20 mouse cellular contexts compared by ENCODE assay signal in genomic region chr19:10066189-10066500, GRCm38 (mm10). TPM values are rescaled to one million over a fixed set of nuclear protein-coding genes. Genes with fewer than 3 reads are reported as not detected.
DNase-seq lines count a peak whose midpoint lies in the region; ATAC-seq and TF ChIP-seq lines count a peak whose summit lies in the region.
"Had no signal": no experiment of that assay in that cellular context is flagged by ENCODE, and none has a peak within 500 bp of the region (broad histone marks: within the 10 kb centered on the region; RNA-seq: fewer than 3 reads in every experiment).

No protein-coding gene starts in this region.

- H3K36me3 ChIP-seq in heart, embryonic 10.5 days, result peaks cover 99% of the 10 kb centered on the region
- peaks cover 100% of the 10 kb centered on the region for H3K36me3 ChIP-seq in G1E (replicated peaks)
- peaks cover 56% of the 10 kb centered on the region for H3K36me3 ChIP-seq in liver, embryonic 11.5 days (ENCODE audit: control insufficient read depth, insufficient read depth, low read length)
- peaks cover 28% of the 10 kb centered on the region for H3K36me3 ChIP-seq in liver, postnatal 0 days (replicated peaks; ENCODE audit: insufficient read depth, low read length)
- peaks cover 72% of the 10 kb centered on the region for H3K36me3 ChIP-seq in midbrain, embryonic 11.5 days (ENCODE audit: control insufficient read depth, insufficient read depth, low read length)
- peaks cover 94% of the 10 kb centered on the region for H3K36me3 ChIP-seq in forebrain, embryonic 15.5 days

- H3K27ac ChIP-seq in heart, embryonic 10.5 days, result no peak overlapping the region
- H3K27ac ChIP-seq in liver, embryonic 11.5 days (ENCODE audit: low read depth, low read length), result 0 out of 2 replicates have a peak overlapping the region, but pooled peaks have one; percentile 34
- H3K27ac ChIP-seq in liver, postnatal 0 days (ENCODE audit: low read depth), result peak overlapping the region; percentile 12; the same call in 1 of the 2 replicates
- H3K27ac ChIP-seq in midbrain, embryonic 11.5 days (ENCODE audit: low read depth, low read length), result no peak overlapping the region
- no peak overlapping the region for H3K27ac ChIP-seq in forebrain, embryonic 15.5 days (replicated peaks)
- H3K27ac ChIP-seq: embryonic facial prominence, embryonic 12.5 days; hindbrain, embryonic 12.5 days had no signal

- no peak for ATAC-seq in G1E (ENCODE audit: extremely low read depth, insufficient number of reproducible peaks, low FRiP score, poor library complexity, severe bottlenecking)
- no peak for ATAC-seq in liver, embryonic 11.5 days (replicated peaks; ENCODE audit: low FRiP score)
- ATAC-seq in liver, postnatal 0 days, result no peak
- no peak for ATAC-seq in midbrain, embryonic 11.5 days (ENCODE audit: low FRiP score)
- ATAC-seq in forebrain, embryonic 15.5 days (replicated peaks), result no peak
- ATAC-seq: CD4-positive, CD25-positive, alpha-beta regulatory T cell, adult 4 months; forebrain, embryonic 16.5 days; hindbrain, embryonic 16.5 days had no signal

- no peak for TF ChIP-seq CTCF in G1E (IDR thresholded peaks at IDR 0.05; ENCODE audit: low read depth, low read length)
- no peak for TF ChIP-seq CTCF in liver, postnatal 0 days (IDR thresholded peaks at IDR 0.05; ENCODE audit: low read depth)

- WGBS in heart, embryonic 10.5 days, result 91% methylated on average over 4 of the region's 4 CpGs
- WGBS in liver, embryonic 11.5 days, result 67% methylated on average over 4 of the region's 4 CpGs
- 62% methylated on average over 4 of the region's 4 CpGs for WGBS in liver, postnatal 0 days (ENCODE audit: insufficient replicate concordance)
- 93% methylated on average over 4 of the region's 4 CpGs for WGBS in midbrain, embryonic 11.5 days
- WGBS in forebrain, embryonic 15.5 days, result 91% methylated on average over 4 of the region's 4 CpGs

- no peak overlapping the region for H3K4me2 ChIP-seq in liver, embryonic 11.5 days
- no peak overlapping the region for H3K4me2 ChIP-seq in liver, postnatal 0 days (ENCODE audit: low read depth, low read length)
- H3K4me2 ChIP-seq in midbrain, embryonic 11.5 days, result no peak overlapping the region
- H3K4me2 ChIP-seq in forebrain, embryonic 15.5 days (replicated peaks), result no peak overlapping the region
- H3K4me2 ChIP-seq: embryonic facial prominence, embryonic 12.5 days; hindbrain, embryonic 12.5 days had no signal

- H3K9me3 ChIP-seq in heart, embryonic 10.5 days, result no peaks in the 10 kb centered on the region
- no peaks in the 10 kb centered on the region for H3K9me3 ChIP-seq in G1E (replicated peaks)
- H3K9me3 ChIP-seq in liver, embryonic 11.5 days (ENCODE audit: control insufficient read depth, low read length), result no peaks in the 10 kb centered on the region
- no peaks in the 10 kb centered on the region for H3K9me3 ChIP-seq in liver, postnatal 0 days (ENCODE audit: low read length)
- no peaks in the 10 kb centered on the region for H3K9me3 ChIP-seq in midbrain, embryonic 11.5 days (ENCODE audit: control insufficient read depth, low read length)
- no peaks in the 10 kb centered on the region for H3K9me3 ChIP-seq in forebrain, embryonic 15.5 days
- H3K9me3 ChIP-seq: embryonic facial prominence, embryonic 12.5 days; hindbrain, embryonic 12.5 days had no signal

- DNase-seq in heart, adult 11 months, result peak; percentile 92
- DNase-seq in heart, embryonic 10.5 days (ENCODE audit: low spot score), result no peak
- no peak for DNase-seq in G1E (ENCODE audit: low spot score)
- DNase-seq in liver, embryonic 11.5 days (ENCODE audit: low spot score), result no peak
- no peak for DNase-seq in liver, postnatal 0 days
- no peak for DNase-seq in adrenal gland, postnatal 14 days
- no peak for DNase-seq in midbrain, embryonic 11.5 days (ENCODE audit: low spot score, missing footprints)
- DNase-seq: adrenal gland, postnatal 10 days; B cell, adult 2 months; cerebellum, adult 11-12 months; cerebellum, adult 9-11 months; gastrocnemius, postnatal 14 days; heart, postnatal 10 days; heart, postnatal 4 days had no signal

- H3K4me3 ChIP-seq in heart, embryonic 10.5 days, result no peak overlapping the region
- H3K4me3 ChIP-seq in G1E (ENCODE audit: low read depth, low read length), result peak overlapping the region; percentile 51; the same call in 1 of the 2 replicates
- no peak overlapping the region for H3K4me3 ChIP-seq in liver, embryonic 11.5 days (ENCODE audit: low read depth, low read length)
- no peak overlapping the region for H3K4me3 ChIP-seq in liver, postnatal 0 days (ENCODE audit: low read depth, low read length)
- H3K4me3 ChIP-seq in midbrain, embryonic 11.5 days (ENCODE audit: low read depth, low read length), result no peak overlapping the region
- H3K4me3 ChIP-seq in forebrain, embryonic 15.5 days, result no peak overlapping the region
- H3K4me3 ChIP-seq: embryonic facial prominence, embryonic 12.5 days; hindbrain, embryonic 12.5 days had no signal

- H3K9ac ChIP-seq in liver, embryonic 11.5 days (ENCODE audit: low read depth, low read length), result no peak overlapping the region
- H3K9ac ChIP-seq in liver, postnatal 0 days (replicated peaks), result no peak overlapping the region; the same call in 1 of the 2 replicates
- no peak overlapping the region for H3K9ac ChIP-seq in midbrain, embryonic 11.5 days (ENCODE audit: low read length)
- no peak overlapping the region for H3K9ac ChIP-seq in forebrain, embryonic 15.5 days (replicated peaks)
- H3K9ac ChIP-seq: embryonic facial prominence, embryonic 12.5 days; hindbrain, embryonic 12.5 days had no signal

- TF ChIP-seq EP300 in liver, postnatal 0 days (IDR thresholded peaks at IDR 0.05; ENCODE audit: low read depth), result no peak

- H3K27me3 ChIP-seq in heart, embryonic 10.5 days (ENCODE audit: insufficient read depth, poor library complexity, severe bottlenecking), result no peaks in the 10 kb centered on the region
- H3K27me3 ChIP-seq in G1E (ENCODE audit: insufficient read depth, low read length), result no peaks in the 10 kb centered on the region
- H3K27me3 ChIP-seq in liver, embryonic 11.5 days (replicated peaks; ENCODE audit: control insufficient read depth, insufficient read depth, low read length), result no peaks in the 10 kb centered on the region
- no peaks in the 10 kb centered on the region for H3K27me3 ChIP-seq in liver, postnatal 0 days (ENCODE audit: insufficient read depth, low read length)
- no peaks in the 10 kb centered on the region for H3K27me3 ChIP-seq in midbrain, embryonic 11.5 days (ENCODE audit: control insufficient read depth, insufficient read depth, low read length)
- H3K27me3 ChIP-seq in forebrain, embryonic 15.5 days, result no peaks in the 10 kb centered on the region
- H3K27me3 ChIP-seq: embryonic facial prominence, embryonic 12.5 days; hindbrain, embryonic 12.5 days had no signal

- H3K4me1 ChIP-seq in heart, embryonic 10.5 days, result peaks cover 2% of the 10 kb centered on the region
- H3K4me1 ChIP-seq in G1E (ENCODE audit: insufficient read depth, low read depth, low read length), result peaks cover 94% of the 10 kb centered on the region
- H3K4me1 ChIP-seq in liver, embryonic 11.5 days (replicated peaks; ENCODE audit: control insufficient read depth, insufficient read depth, low read length), result peaks cover 35% of the 10 kb centered on the region
- H3K4me1 ChIP-seq in liver, postnatal 0 days (ENCODE audit: insufficient read depth), result peaks cover 18% of the 10 kb centered on the region
- H3K4me1 ChIP-seq in midbrain, embryonic 11.5 days (ENCODE audit: control insufficient read depth, insufficient read depth, low read length), result no peaks in the 10 kb centered on the region; the same call in 1 of the 2 replicates
- peaks cover 15% of the 10 kb centered on the region for H3K4me1 ChIP-seq in forebrain, embryonic 15.5 days
- H3K4me1 ChIP-seq: embryonic facial prominence, embryonic 12.5 days had no signal

RNA-seq across cellular contexts. Expression of gene Fads3, which starts 24.8 kb away (rescaled TPM):
- 16.5 and 19.0 TPM in 2 replicates for polyA plus RNA-seq in heart, embryonic 10.5 days (2016; fragmentation: Nextera tagmentation; extraction: Ambion mirVana)
- total RNA-seq in G1E (2014; fragmentation: Nextera tagmentation) (32.8 and 41.8 TPM in 2 replicates), G1E (2017) (17.0 and 20.1 TPM in 2 replicates)
- 46.6 and 48.8 TPM in 2 replicates for polyA plus RNA-seq in G1E (2012)
- 7.2 and 7.3 TPM in 2 replicates for polyA plus RNA-seq in liver, embryonic 11.5 days (2014; fragmentation: Nextera tagmentation; extraction: Ambion mirVana)
- 1.7 and 2.0 TPM in 2 replicates for polyA plus RNA-seq in liver, postnatal 0 days (2015; fragmentation: Nextera tagmentation; extraction: Ambion mirVana)
- total RNA-seq in adrenal gland, postnatal 14 days (2021), result 11.3 and 14.0 TPM in 2 replicates
- polyA plus RNA-seq in midbrain, embryonic 11.5 days (2014; fragmentation: Nextera tagmentation; extraction: Ambion mirVana), result 5.0 and 5.1 TPM in 2 replicates
- 14.0 and 15.3 TPM in 2 replicates for polyA plus RNA-seq in forebrain, embryonic 15.5 days (2015; fragmentation: Nextera tagmentation; extraction: Ambion mirVana)
- polyA plus RNA-seq: CD4-positive, CD25-positive, alpha-beta regulatory T cell, adult 4 months had no signal

RNA-seq across cellular contexts. Expression of gene Fads2, which starts 35.4 kb away (rescaled TPM):
- polyA plus RNA-seq in heart, embryonic 10.5 days (2016; fragmentation: Nextera tagmentation; extraction: Ambion mirVana), result 72.7 and 87.6 TPM in 2 replicates
- 223 and 226 TPM in 2 replicates for total RNA-seq in G1E (2014; fragmentation: Nextera tagmentation)
- 182 and 199 TPM in 2 replicates for total RNA-seq in G1E (2017)
- polyA plus RNA-seq in G1E (2012), result 223 and 275 TPM in 2 replicates
- 48.8 and 54.3 TPM in 2 replicates for polyA plus RNA-seq in liver, embryonic 11.5 days (2014; fragmentation: Nextera tagmentation; extraction: Ambion mirVana)
- polyA plus RNA-seq in liver, postnatal 0 days (2015; fragmentation: Nextera tagmentation; extraction: Ambion mirVana), result 203 and 216 TPM in 2 replicates
- total RNA-seq in adrenal gland, postnatal 14 days (2021), result 806 and 858 TPM in 2 replicates
- 76.4 and 80.5 TPM in 2 replicates for polyA plus RNA-seq in midbrain, embryonic 11.5 days (2014; fragmentation: Nextera tagmentation; extraction: Ambion mirVana)
- 164 and 166 TPM in 2 replicates for polyA plus RNA-seq in forebrain, embryonic 15.5 days (2015; fragmentation: Nextera tagmentation; extraction: Ambion mirVana)

Comparison
In these comparisons a context has a peak if more than half of its experiments do, and no peak if none do; other contexts are left out.
1. H3K27ac ChIP-seq: peak in liver, embryonic 11.5 days (single experiment) and liver, postnatal 0 days (single experiment); none in heart, embryonic 10.5 days (single experiment), midbrain, embryonic 11.5 days (single experiment) and forebrain, embryonic 15.5 days (single experiment).